Mouse (Mus musculus) T-helper 17 cell (primary cell): ENCODE data around the gene Insl5.

Source experiments
- in situ Hi-C, 2 experiments: fragments of 300-600 bp; cut with MboI, MseI; formaldehyde crosslinking; loops; 1 replicate in 1 of 2; 2 replicates in 1 of 2; pipeline ENCODE4 v1.15.1; 2025; ENCODE audit warnings: high pct_unique_total_duplicates in 2 of 2

Gene Insl5

DNA sequence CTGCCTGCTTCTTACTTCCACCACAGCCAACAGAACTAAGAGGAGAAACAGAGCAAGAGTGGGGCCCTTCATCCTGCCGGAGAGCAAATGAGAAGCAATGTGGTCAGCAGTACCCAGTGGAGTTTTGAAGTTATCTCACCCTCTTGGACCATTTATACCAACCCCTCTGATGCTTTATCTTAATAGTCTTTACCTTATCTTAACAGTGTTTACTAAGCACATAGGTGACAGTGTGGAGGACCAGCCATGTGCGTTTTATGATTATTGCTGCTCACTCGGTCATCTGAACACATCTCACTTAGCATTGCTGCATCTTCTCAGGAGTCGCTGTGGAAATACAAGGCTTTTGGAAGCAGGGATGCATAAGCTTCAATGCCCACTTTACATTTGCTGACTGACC, at the start of gene Insl5:
Gene Insl5 (minus strand): TSS at position 222 of the 400 bp plus-strand sequence.
- in situ Hi-C loops: no loop called here

DNA sequence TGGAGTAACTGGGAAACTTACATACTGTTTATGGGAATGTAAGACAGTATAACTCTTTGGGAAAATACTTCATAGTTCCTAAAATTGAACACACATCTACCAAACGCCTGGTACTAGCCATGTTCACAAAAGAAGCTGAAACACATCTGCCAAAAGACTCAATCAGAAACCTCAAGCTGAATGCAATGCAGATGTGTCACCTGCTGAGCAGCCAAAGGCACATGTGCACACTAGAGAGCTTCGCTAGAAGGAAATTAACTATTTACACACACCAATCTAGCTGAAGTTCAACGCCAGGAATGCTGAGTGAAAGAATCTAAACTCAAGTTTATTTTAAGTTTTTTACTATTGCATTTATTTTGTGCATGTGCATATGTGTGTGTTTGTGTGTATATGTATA, 44.0 kb upstream of the Insl5 start:
- in situ Hi-C loops: no loop called here

- in situ Hi-C loops: no loop called here
Measured at GRCm38 (mm10) chr4:103067906-103068655, 41.4 kb upstream of the Insl5 start.

GRCm38 (mm10) chr4:103064976-103065375, 38.3 kb upstream of the Insl5 start:
- in situ Hi-C loops: no loop called here

DNA sequence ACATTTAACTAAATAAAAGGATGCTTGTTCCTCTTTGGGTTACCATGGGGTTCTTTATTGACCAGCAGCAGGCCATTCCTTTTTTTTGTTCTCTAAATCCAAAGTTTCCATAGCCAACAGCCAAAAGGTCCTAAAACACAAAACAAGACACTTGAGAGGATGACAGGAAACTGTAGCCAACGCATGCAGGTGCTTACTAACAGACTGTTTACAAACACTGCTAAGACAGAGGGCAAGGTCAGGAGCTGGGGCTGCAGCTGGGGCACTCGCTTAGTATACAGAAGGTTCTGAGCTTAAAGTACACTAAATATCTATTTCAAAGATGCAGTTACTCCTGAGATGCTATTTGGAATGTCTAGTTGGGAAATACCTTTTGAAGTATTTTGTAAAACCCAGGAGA, 37.8 kb upstream of the Insl5 start:
- in situ Hi-C loops: no loop called here

GRCm38 (mm10) chr4:103056909-103057308, 30.3 kb upstream of the Insl5 start:
- in situ Hi-C loops: no loop called here

DNA sequence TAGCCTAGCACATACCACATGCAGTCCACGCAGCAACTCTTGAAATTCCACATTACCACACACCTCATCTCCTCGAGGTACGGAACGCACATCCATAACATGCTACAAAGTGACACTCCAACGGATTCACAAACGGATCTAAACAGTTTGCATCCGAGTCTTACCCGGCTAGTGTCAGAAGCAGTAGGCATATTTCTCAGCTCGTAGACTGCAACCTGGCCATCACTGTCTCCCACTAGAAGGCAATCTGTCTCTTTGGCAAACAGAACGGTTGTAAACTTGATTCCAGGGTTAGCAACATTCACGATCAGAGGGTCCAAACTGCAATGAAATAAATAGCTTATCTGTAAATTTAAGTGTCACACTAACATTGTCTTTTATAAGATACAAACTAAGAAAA, 21.4 kb upstream of the Insl5 start:
- in situ Hi-C loops: no loop called here

- in situ Hi-C loops: no loop called here
Measured at GRCm38 (mm10) chr4:103042997-103043396, 16.4 kb upstream of the Insl5 start.

GRCm38 (mm10) chr4:103039838-103040191, 13.2 kb upstream of the Insl5 start:
- in situ Hi-C loops: no loop called here

DNA sequence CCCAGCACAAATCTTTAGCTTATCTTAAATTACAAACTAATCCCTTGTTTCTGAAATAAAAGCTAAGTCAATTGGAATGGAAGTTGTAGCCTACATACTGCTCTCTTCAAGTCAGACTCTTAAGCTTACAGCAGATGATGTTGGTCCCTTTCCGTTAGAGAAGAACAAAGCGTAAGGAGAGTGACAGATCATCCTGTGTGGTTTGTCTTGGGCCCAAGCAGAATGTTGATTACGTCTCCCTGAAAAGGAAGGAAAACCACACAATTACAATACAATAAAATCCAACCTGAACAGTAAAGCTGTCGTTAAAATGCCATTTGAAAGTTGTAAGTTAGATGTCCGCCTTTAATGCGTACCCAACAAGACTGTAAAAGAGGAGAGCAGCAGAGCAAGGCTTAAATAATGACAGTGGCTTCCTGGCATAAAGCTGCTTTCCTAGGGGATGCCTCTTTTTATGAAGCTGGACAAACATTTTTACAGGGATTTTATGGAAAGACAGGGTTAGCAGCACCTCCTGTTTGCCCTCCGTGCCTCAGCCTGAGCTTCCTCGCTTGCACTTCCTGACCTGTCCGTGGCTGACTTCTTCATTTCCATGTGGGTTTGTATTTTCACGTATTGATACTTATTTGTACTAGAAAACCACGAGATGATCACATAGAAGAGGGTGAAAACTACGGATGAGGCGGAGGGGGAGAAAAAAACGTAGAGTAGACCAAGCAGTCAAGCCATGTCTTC, 12.6 kb upstream of the Insl5 start:
- in situ Hi-C loops: no loop called here

GRCm38 (mm10) chr4:103028177-103029088, 1.8 kb upstream of the Insl5 start:
- in situ Hi-C loops: no loop called here

DNA sequence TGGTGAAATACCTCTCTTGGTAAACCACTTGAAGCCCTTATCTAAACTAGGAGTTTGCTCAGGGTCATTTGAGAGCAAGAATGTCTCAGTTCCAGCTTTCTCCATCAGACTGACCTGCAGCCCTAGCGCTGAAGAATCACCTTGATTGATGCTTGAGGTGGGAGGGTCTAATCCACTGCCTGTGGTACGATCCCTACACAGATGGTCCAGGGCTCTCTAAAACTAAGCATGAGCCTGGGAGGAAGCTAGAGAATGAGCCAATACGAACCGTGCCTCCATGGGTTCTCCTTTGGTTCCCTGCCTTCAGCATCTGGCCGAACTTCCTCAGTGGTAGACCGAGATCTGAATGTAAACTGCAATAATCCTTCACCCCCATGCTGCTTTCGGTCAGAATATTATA, 1.1 kb upstream of the Insl5 start:
- in situ Hi-C loops: no loop called here

GRCm38 (mm10) chr4:103013490-103013889, 13.2 kb downstream of the Insl5 start:
- in situ Hi-C loops: no loop called here

DNA sequence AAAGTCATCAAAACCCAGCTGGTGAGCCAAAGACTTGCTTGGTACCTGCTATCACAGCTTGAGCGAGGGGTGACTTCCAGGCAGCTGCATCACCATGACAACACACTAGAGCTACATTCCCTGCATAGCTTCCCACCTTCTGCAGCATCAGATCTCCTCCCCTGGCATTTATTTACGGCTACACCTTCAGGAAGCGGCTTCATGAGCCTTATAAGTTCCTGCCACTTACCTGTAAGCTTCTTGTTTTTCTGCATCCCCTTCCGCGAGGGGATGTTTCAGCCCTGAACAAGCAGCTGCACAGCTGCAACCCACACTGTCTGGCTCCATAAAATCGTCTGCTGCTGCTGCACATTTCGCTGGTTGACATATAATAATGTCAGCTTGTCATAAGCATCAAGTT, 14.8 kb downstream of the Insl5 start:
- in situ Hi-C loops: no loop called here

DNA sequence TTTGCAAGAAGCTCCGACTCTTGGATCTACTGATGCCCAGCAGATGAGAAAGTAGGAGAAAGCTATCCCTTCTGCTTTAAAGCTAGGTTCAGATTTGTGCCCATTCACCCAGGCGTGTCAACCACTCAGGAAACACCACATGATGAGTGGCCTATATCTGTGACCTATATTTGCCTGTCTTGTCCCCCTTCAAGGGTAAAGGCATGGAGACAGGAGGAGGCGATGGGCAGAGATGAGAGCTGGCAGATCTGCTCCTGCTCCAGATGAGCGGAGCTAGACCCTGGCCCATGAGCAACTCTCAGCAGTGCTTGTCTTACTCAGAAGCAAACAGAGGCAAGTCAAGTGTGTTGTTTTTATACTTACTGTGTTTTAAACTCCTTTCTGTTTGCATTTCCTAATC, 15.9 kb downstream of the Insl5 start:
- in situ Hi-C loops: no loop called here

DNA sequence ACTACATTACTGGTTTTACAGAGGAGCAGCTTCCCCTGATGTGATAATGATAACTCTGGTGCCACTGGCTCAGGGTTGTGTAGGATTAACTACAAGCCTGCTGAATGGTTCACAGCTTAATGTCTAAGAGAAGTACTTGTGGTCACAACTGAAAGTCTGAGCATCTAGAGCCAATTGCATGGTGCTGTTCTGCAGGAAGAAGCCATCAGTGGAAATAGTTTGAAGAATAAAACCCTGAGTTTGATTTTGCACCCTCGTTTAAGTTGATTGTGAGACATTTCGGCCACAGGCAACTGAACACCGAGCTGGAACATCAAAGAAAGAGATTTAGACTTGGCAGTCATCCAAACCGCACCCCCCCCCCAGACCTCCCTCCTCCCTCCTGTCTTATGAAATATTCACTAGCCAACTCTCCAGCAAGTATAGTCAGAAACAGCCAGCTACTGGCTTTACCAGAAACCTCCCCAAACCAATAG, 19.7 kb downstream of the Insl5 start:
- in situ Hi-C loops: no loop called here

- in situ Hi-C loops: no loop called here
Measured at GRCm38 (mm10) chr4:103006266-103006665, 20.4 kb downstream of the Insl5 start.

GRCm38 (mm10) chr4:103005190-103005945, 21.3 kb downstream of the Insl5 start:
- in situ Hi-C loops: no loop called here

DNA sequence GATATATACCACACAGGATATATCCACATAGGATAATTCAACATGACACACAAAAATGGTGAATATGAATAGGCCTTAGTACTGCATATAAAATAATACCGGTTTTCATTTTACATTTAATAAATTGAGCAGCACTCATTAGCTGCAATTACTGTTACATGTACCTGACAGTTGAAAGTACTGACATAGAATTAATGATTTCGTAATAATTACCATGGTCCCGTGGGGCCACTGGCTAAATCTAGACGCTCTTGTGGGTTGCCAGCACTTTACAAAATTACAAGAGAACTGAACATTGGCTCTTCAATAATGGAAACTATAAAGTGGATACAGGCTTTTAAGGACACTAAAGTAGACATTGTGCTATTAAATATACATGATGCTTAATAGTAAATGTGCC, 22.0 kb downstream of the Insl5 start:
- in situ Hi-C loops: no loop called here

- in situ Hi-C loops: loop anchor here in 1 of 2 experiments (5.0 kb wide), 1 partner anchor 146 kb away; no protein-coding TSS in a partner anchor
Measured at GRCm38 (mm10) chr4:102991685-102992084, 35.0 kb downstream of the Insl5 start.
